Mouse (Mus musculus): ENCODE data around the gene 1500011B03Rik.

DNA sequence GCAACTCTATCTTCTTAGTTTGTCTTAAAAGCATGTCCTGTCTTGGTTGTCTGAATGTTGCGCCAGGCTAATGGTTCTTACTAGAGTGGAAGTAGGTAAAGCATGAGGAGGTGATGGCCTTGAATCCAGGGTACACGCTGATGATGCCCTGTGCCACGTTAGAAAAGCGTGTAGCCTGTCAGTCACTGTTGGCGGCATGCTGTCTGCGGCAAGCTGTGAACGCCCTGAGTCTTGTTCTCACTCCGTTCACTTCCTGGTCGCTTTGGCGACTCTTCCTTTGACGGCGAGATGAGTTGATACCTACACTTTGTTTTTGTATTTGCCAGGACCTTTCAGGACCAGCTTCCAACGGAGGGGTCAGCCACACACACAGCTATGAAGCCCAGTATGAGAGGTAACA is 20.0 kb downstream of the 1500011B03Rik start:
- TF ChIP-seq CTCF (IDR thresholded peaks at IDR 0.05; ENCODE audit: extremely low read depth, insufficient read depth, low read length) (no peak), POLR2A (IDR thresholded peaks at IDR 0.05; ENCODE audit: extremely low read depth, insufficient read depth, low read length) (no peak)

Measured in cortical plate, adult 2 months (tissue).